Mouse (Mus musculus) CH12.LX (cell line): ENCODE measurements at regions not wholly inside any gene's neighbourhood (a gene's known extent, or its start where the extent isn't known, plus 50 kb on each side); places are given as distances from the start of the nearest gene placed in this dataset.

Source experiments
- DNase-seq: peaks from one replicate; pipeline ENCODE4 v3.0.0-alpha.2; 2013; ENCODE audit errors: extremely low read depth
- H3K27ac ChIP-seq: 2 replicates; pipeline ENCODE4 v1.5.1; 2012; ENCODE audit warnings: low read depth, mild to moderate bottlenecking, control low read depth, moderate library complexity; ENCODE audit not compliant: insufficient read depth
- H3K27me3 ChIP-seq: replicated peaks from 2 replicates; pipeline ENCODE3; 2012; ENCODE audit warnings: inconsistent platforms
- H3K36me3 ChIP-seq, 2 experiments: replicated peaks in 1 of 2; 2 replicates each; pipeline versions ENCODE3 to v1.6.1; 2012; ENCODE audit warnings: inconsistent platforms in 1 of 2, low read length in 1 of 2, mild to moderate bottlenecking in 1 of 2, mixed read lengths in 1 of 2, moderate library complexity in 1 of 2; ENCODE audit not compliant: control insufficient read depth in 1 of 2, insufficient read depth in 1 of 2
- H3K4me1 ChIP-seq, 2 experiments: 2 replicates each; pipeline ENCODE4 v1.6.1; 2012; ENCODE audit warnings: inconsistent platforms in 1 of 2, moderate library complexity in 1 of 2; ENCODE audit not compliant: insufficient read depth in 2 of 2, control insufficient read depth in 1 of 2
- H3K4me2 ChIP-seq: 2 replicates; pipeline ENCODE4 v1.6.1; 2012; ENCODE audit warnings: low read depth, mild to moderate bottlenecking, control low read depth; ENCODE audit not compliant: poor library complexity, insufficient read depth, severe bottlenecking
- H3K4me3 ChIP-seq, 3 experiments: fragments of 150-350 bp in 1 of 3; sonication (generic) in 1 of 3; replicated peaks in 1 of 3; 2 replicates each; pipeline versions ENCODE3 to v1.5.1; 2011 to 2012; ENCODE audit warnings: low read depth in 2 of 3, low read length in 2 of 3, mild to moderate bottlenecking in 2 of 3, moderate library complexity in 2 of 3, control low read depth in 1 of 3, improper control_type of control experiment in 1 of 3, inconsistent platforms in 1 of 3, mixed read lengths in 1 of 3; ENCODE audit not compliant: poor library complexity in 1 of 3
- H3K79me2 ChIP-seq: replicated peaks from 2 replicates; pipeline ENCODE4 v1.6.1; 2012; ENCODE audit warnings: mild to moderate bottlenecking, moderate library complexity; ENCODE audit not compliant: control insufficient read depth, poor library complexity, insufficient read depth, severe bottlenecking; ENCODE audit errors: extremely low read depth
- H3K9ac ChIP-seq: 2 replicates; pipeline ENCODE4 v1.6.1; 2012; ENCODE audit warnings: low read depth, mild to moderate bottlenecking, control low read depth, moderate library complexity; ENCODE audit not compliant: insufficient read depth
- H3K9me3 ChIP-seq: replicated peaks from 2 replicates; pipeline ENCODE3; 2012; ENCODE audit warnings: low read length, inconsistent platforms, mixed read lengths
- CHD1 ChIP-seq: IDR thresholded peaks from 2 replicates; pipeline ENCODE4 v1.6.1; 2012; ENCODE audit warnings: low read depth, low read length, improper control_type of control experiment, inconsistent platforms
- CTCF ChIP-seq, 2 experiments: IDR thresholded peaks in 1 of 2; conservative IDR thresholded peaks in 1 of 2; 2 replicates each; pipeline ENCODE4 v1.5.1; 2011 to 2012; ENCODE audit warnings: low read depth in 2 of 2, low read length in 2 of 2, improper control_type of control experiment in 1 of 2, inconsistent platforms in 1 of 2, mild to moderate bottlenecking in 1 of 2, moderate library complexity in 1 of 2
- E2F4 ChIP-seq: IDR thresholded peaks from 2 replicates; pipeline ENCODE4 v1.6.1; 2011; ENCODE audit warnings: low read depth, low read length, improper control_type of control experiment; ENCODE audit not compliant: insufficient replicate concordance
- ETS1 ChIP-seq: conservative IDR thresholded peaks from 2 replicates; pipeline ENCODE4 v1.6.1; 2012; ENCODE audit warnings: low read depth, mild to moderate bottlenecking, inconsistent platforms, low read length, improper control_type of control experiment, moderate library complexity
- HCFC1 ChIP-seq: IDR thresholded peaks from 2 replicates; pipeline ENCODE4 v1.6.1; 2012; ENCODE audit warnings: low read depth, mild to moderate bottlenecking, inconsistent platforms, low read length, improper control_type of control experiment
- IRF4 ChIP-seq: IDR thresholded peaks from 2 replicates; pipeline ENCODE4 v1.6.1; 2014; ENCODE audit warnings: low read depth, mild to moderate bottlenecking, inconsistent platforms, low read length, improper control_type of control experiment
- JUN ChIP-seq: IDR thresholded peaks from 2 replicates; pipeline ENCODE4 v1.6.1; 2011; ENCODE audit warnings: low read depth, mild to moderate bottlenecking, low read length, improper control_type of control experiment, moderate library complexity; ENCODE audit not compliant: insufficient read depth
- KAT2A ChIP-seq: IDR thresholded peaks from 2 replicates; pipeline ENCODE4 v1.6.1; 2012; ENCODE audit warnings: low read length, improper control_type of control experiment, inconsistent platforms; ENCODE audit not compliant: insufficient replicate concordance
- MXI1 ChIP-seq: IDR thresholded peaks from 2 replicates; pipeline ENCODE4 v1.6.1; 2011; ENCODE audit warnings: mild to moderate bottlenecking, low read depth, low read length, improper control_type of control experiment
- NRF1 ChIP-seq: IDR thresholded peaks from 2 replicates; pipeline ENCODE4 v1.6.1; 2014; ENCODE audit warnings: low read depth, mild to moderate bottlenecking, inconsistent platforms, low read length, improper control_type of control experiment, moderate library complexity
- POLR2A ChIP-seq: IDR thresholded peaks from 2 replicates; pipeline ENCODE4 v1.6.1; 2011; ENCODE audit warnings: low read depth, mild to moderate bottlenecking, improper control_type of control experiment, low read length
- POLR2AphosphoS2 ChIP-seq: IDR thresholded peaks from 2 replicates; pipeline ENCODE4 v1.6.1; 2011; ENCODE audit warnings: low read depth, low read length, improper control_type of control experiment
- RAD21 ChIP-seq: IDR thresholded peaks from 2 replicates; pipeline ENCODE4 v1.6.1; 2011; ENCODE audit warnings: low read depth, mild to moderate bottlenecking, low read length, improper control_type of control experiment, moderate library complexity
- TCF12 ChIP-seq: IDR thresholded peaks from 2 replicates; pipeline ENCODE4 v1.6.1; 2014; ENCODE audit warnings: low read depth, mild to moderate bottlenecking, inconsistent platforms, low read length, improper control_type of control experiment
- USF1 ChIP-seq: IDR thresholded peaks from 2 replicates; pipeline ENCODE4 v1.6.1; 2014; ENCODE audit warnings: low read depth, mild to moderate bottlenecking, inconsistent platforms, low read length, improper control_type of control experiment
- ZKSCAN1 ChIP-seq: IDR thresholded peaks from 2 replicates; pipeline ENCODE4 v1.6.1; 2012; ENCODE audit warnings: low read depth, inconsistent platforms, low read length, improper control_type of control experiment, borderline replicate concordance
- ZMIZ1 ChIP-seq: IDR thresholded peaks from 2 replicates; pipeline ENCODE4 v1.6.1; 2012; ENCODE audit warnings: low read depth, mild to moderate bottlenecking, inconsistent platforms, low read length, improper control_type of control experiment
- dilution Hi-C: fragments of 300-500 bp; cut with MboI; formaldehyde crosslinking; loops from 2 replicates; pipeline ENCODE4 v1.14.3; 2020; ENCODE audit warnings: low sequenced_read_pairs; ENCODE audit not compliant: extremely low pct_unique_long_range_greater_than_20kb, extremely low pct_ligation_motif_present
- in situ Hi-C: fragments of 300-500 bp; cut with MboI; formaldehyde crosslinking; loops from 3 replicates; pipeline ENCODE4 v1.14.3; 2019; ENCODE audit warnings: low sequenced_read_pairs, low pct_ligation_motif_present, low pct_unique_long_range_greater_than_20kb, mixed read lengths

GRCm38 (mm10) chr17:4390577-4390976 lies 603.6 kb upstream of the Arid1b start:
- Histone ChIP-seq H3K9ac (no peak overlapping the region), H3K4me3 (no peak overlapping the region), H3K4me2 (no peak overlapping the region), H3K4me1 (no peaks in the 10 kb centered on the region), H3K27me3 (no peaks in the 10 kb centered on the region), H3K79me2 (no peaks in the 10 kb centered on the region), H3K9me3 (no peaks in the 10 kb centered on the region), H3K36me3 (no peaks in the 10 kb centered on the region), H3K27ac (no peak overlapping the region)
- in situ Hi-C loops: no loop called here
- no peak for DNase-seq
- dilution Hi-C loops: no loop called here
- no peak for TF ChIP-seq USF1

- no peaks in the 10 kb centered on the region for H3K79me2 ChIP-seq
- no peak overlapping the region for H3K27ac ChIP-seq
- no peaks in the 10 kb centered on the region for H3K4me1 ChIP-seq
- no peak overlapping the region for H3K9ac ChIP-seq
- H3K9me3 ChIP-seq: no peaks in the 10 kb centered on the region
- dilution Hi-C loops: no loop called here
- TF ChIP-seq RAD21 (no peak), JUN (no peak), ZKSCAN1 (no peak), IRF4 (no peak), CTCF (conservative IDR thresholded peaks at IDR 0.05 in 1 of 2, IDR thresholded peaks at IDR 0.05 in 1 of 2; ENCODE audit: low read depth in 2 of 2, low read length in 2 of 2) (no peak), NRF1 (no peak), POLR2AphosphoS2 (no peak), ETS1 (no peak), KAT2A (no peak), POLR2A (no peak), CHD1 (no peak), HCFC1 (no peak), TCF12 (no peak), MXI1 (no peak), E2F4 (no peak), ZMIZ1 (no peak)
- H3K27me3 ChIP-seq: no peaks in the 10 kb centered on the region
- no peaks in the 10 kb centered on the region for H3K36me3 ChIP-seq
- no peak overlapping the region for H3K4me3 ChIP-seq
- no peak overlapping the region for H3K4me2 ChIP-seq
- in situ Hi-C loops: no loop called here
- no peak for DNase-seq
These were observed 602.9 kb upstream of the Arid1b start for GRCm38 (mm10) chr17:4391210-4391609.
